8 mouse cellular contexts compared by ENCODE assay signal in genomic region chr1:59480821-59481455, GRCm38 (mm10). TPM values are rescaled to one million over a fixed set of nuclear protein-coding genes. Genes with fewer than 3 reads are reported as not detected.
A peak's percentile ranks its signal among the peaks of the same experiment; 100 is the strongest.
DNase-seq lines count a peak whose midpoint lies in the region; ATAC-seq and TF ChIP-seq lines count a peak whose summit lies in the region.

No protein-coding gene starts in this region.

- peak overlapping the region; percentile 52 for H3K27ac ChIP-seq in CH12.LX (ENCODE audit: insufficient read depth, low read depth)
- peak overlapping the region; percentile 88 for H3K27ac ChIP-seq in forebrain, embryonic 12.5 days
- peak overlapping the region; percentile 96 for H3K27ac ChIP-seq in kidney, embryonic 14.5 days (ENCODE audit: low read depth, low read length)
- H3K27ac ChIP-seq in midbrain, embryonic 14.5 days (replicated peaks; ENCODE audit: low read depth, low read length) = peak overlapping the region; percentile 58

- TF ChIP-seq CTCF in CH12.LX (conservative IDR thresholded peaks at IDR 0.05 in 1 of 2, IDR thresholded peaks at IDR 0.05 in 1 of 2; ENCODE audit: low read depth in 2 of 2, low read length in 2 of 2) = no peak

- peak overlapping the region; percentile 57 to 64 (median 58) for H3K4me3 ChIP-seq in CH12.LX (replicated peaks in 1 of 3; ENCODE audit: low read depth in 2 of 3, low read length in 2 of 3, poor library complexity in 1 of 3)
- peak overlapping the region; percentile 74 for H3K4me3 ChIP-seq in forebrain, embryonic 12.5 days (replicated peaks)
- peak overlapping the region; percentile 87 for H3K4me3 ChIP-seq in kidney, embryonic 14.5 days (ENCODE audit: low read length)
- peak overlapping the region; percentile 58 for H3K4me3 ChIP-seq in midbrain, embryonic 14.5 days (replicated peaks; ENCODE audit: low read depth, low read length)

- dilution Hi-C loops in CH12.LX (cut with MboI; ENCODE audit: extremely low pct_ligation_motif_present, extremely low pct_unique_long_range_greater_than_20kb, low sequenced_read_pairs) = no loop called here

- TF ChIP-seq EP300 in CH12.LX (IDR thresholded peaks at IDR 0.05; ENCODE audit: low read length) = no peak

- H3K4me2 ChIP-seq in CH12.LX (ENCODE audit: insufficient read depth, low read depth, poor library complexity, severe bottlenecking) = peak overlapping the region; percentile 84
- peak overlapping the region; percentile 99 for H3K4me2 ChIP-seq in forebrain, embryonic 12.5 days
- peak overlapping the region; percentile 56 for H3K4me2 ChIP-seq in kidney, embryonic 14.5 days (replicated peaks; ENCODE audit: low read depth, low read length)
- peak overlapping the region; percentile 98 for H3K4me2 ChIP-seq in midbrain, embryonic 14.5 days (ENCODE audit: low read length)

- H3K9me3 ChIP-seq in CH12.LX (replicated peaks; ENCODE audit: low read length) = peaks cover 15% of the 10 kb centered on the region
- no peaks in the 10 kb centered on the region for H3K9me3 ChIP-seq in forebrain, embryonic 12.5 days
- H3K9me3 ChIP-seq in kidney, embryonic 14.5 days (ENCODE audit: control insufficient read depth, low read length) = no peaks in the 10 kb centered on the region
- H3K9me3 ChIP-seq in midbrain, embryonic 14.5 days (ENCODE audit: control insufficient read depth, low read length) = no peaks in the 10 kb centered on the region

- 2% methylated on average over 23 of the region's 23 CpGs for WGBS in forebrain, embryonic 12.5 days
- 2% methylated on average over 23 of the region's 23 CpGs for WGBS in kidney, embryonic 14.5 days
- 2% methylated on average over 23 of the region's 23 CpGs for WGBS in midbrain, embryonic 14.5 days

- H3K36me3 ChIP-seq in CH12.LX (replicated peaks in 1 of 2; ENCODE audit: control insufficient read depth in 1 of 2, insufficient read depth in 1 of 2, low read length in 1 of 2) = peaks cover 14 to 20% of the 10 kb centered on the region in 2 experiments
- H3K36me3 ChIP-seq in forebrain, embryonic 12.5 days (replicated peaks) = no peaks in the 10 kb centered on the region
- peaks cover 9% of the 10 kb centered on the region for H3K36me3 ChIP-seq in kidney, embryonic 14.5 days (ENCODE audit: control insufficient read depth, insufficient read depth, low read length)
- no peaks in the 10 kb centered on the region for H3K36me3 ChIP-seq in midbrain, embryonic 14.5 days (ENCODE audit: control insufficient read depth, insufficient read depth, low read length)

- peaks cover 30% of the 10 kb centered on the region for H3K79me2 ChIP-seq in CH12.LX (replicated peaks; ENCODE audit: control insufficient read depth, extremely low read depth, insufficient read depth, poor library complexity, severe bottlenecking)

- TF ChIP-seq RAD21 in CH12.LX (IDR thresholded peaks at IDR 0.05; ENCODE audit: low read depth, low read length) = no peak

- ATAC-seq in forebrain, embryonic 12.5 days (ENCODE audit: low FRiP score) = no peak
- no peak for ATAC-seq in kidney, embryonic 14.5 days (ENCODE audit: low FRiP score, low TSS enrichment)
- ATAC-seq in midbrain, embryonic 14.5 days (ENCODE audit: low FRiP score, low TSS enrichment) = no peak

- H3K9ac ChIP-seq in CH12.LX (ENCODE audit: insufficient read depth, low read depth) = peak overlapping the region; percentile 75
- H3K9ac ChIP-seq in forebrain, embryonic 12.5 days = peak overlapping the region; percentile 38
- H3K9ac ChIP-seq in kidney, embryonic 14.5 days (ENCODE audit: low read depth, low read length) = peak overlapping the region; percentile 55
- H3K9ac ChIP-seq in midbrain, embryonic 14.5 days (replicated peaks; ENCODE audit: low read length) = no peak overlapping the region

- TF ChIP-seq POLR2A in CH12.LX (IDR thresholded peaks at IDR 0.05; ENCODE audit: low read depth, low read length) = no peak

- in situ Hi-C loops in CH12.LX (cut with MboI; ENCODE audit: low pct_ligation_motif_present, low pct_unique_long_range_greater_than_20kb, low sequenced_read_pairs) = no loop called here

- DNase-seq in 416B (ENCODE audit: low read depth) (peak; percentile 59), CH12.LX (ENCODE audit: extremely low read depth) (no peak)
- peak; percentile 27 for DNase-seq in midbrain, embryonic 14.5 days
- DNase-seq in layer of hippocampus, postnatal 10 days (ENCODE audit: low spot score in 2 of 2) = no peak
- DNase-seq in urinary bladder, adult 2 months (ENCODE audit: low spot score) = no peak
- no peak for DNase-seq in frontal cortex, postnatal 10 days (ENCODE audit: low spot score in 2 of 2)

- peaks cover 15 to 41% of the 10 kb centered on the region in 2 experiments for H3K4me1 ChIP-seq in CH12.LX (ENCODE audit: control insufficient read depth in 1 of 2, insufficient read depth in 2 of 2)
- peaks cover 48% of the 10 kb centered on the region for H3K4me1 ChIP-seq in forebrain, embryonic 12.5 days
- H3K4me1 ChIP-seq in kidney, embryonic 14.5 days (ENCODE audit: control insufficient read depth, insufficient read depth, low read length) = peaks cover 17% of the 10 kb centered on the region
- H3K4me1 ChIP-seq in midbrain, embryonic 14.5 days (ENCODE audit: control insufficient read depth, insufficient read depth, low read length) = peaks cover 22% of the 10 kb centered on the region

- no peaks in the 10 kb centered on the region for H3K27me3 ChIP-seq in CH12.LX (replicated peaks)
- peaks cover 62% of the 10 kb centered on the region for H3K27me3 ChIP-seq in forebrain, embryonic 12.5 days
- peaks cover 3% of the 10 kb centered on the region; the same call in 1 of the 2 replicates for H3K27me3 ChIP-seq in kidney, embryonic 14.5 days (ENCODE audit: control insufficient read depth, insufficient read depth, low read length)
- H3K27me3 ChIP-seq in midbrain, embryonic 14.5 days (ENCODE audit: control insufficient read depth, insufficient read depth, low read length) = peaks cover 18% of the 10 kb centered on the region; the same call in 1 of the 2 replicates

TF ChIP-seq in CH12.LX, 34 proteins besides CTCF, POLR2A, EP300 and RAD21:
- TF ChIP-seq CHD1 (IDR thresholded peaks at IDR 0.05; ENCODE audit: low read depth, low read length) (no peak), GABPA (IDR thresholded peaks at IDR 0.05; ENCODE audit: insufficient replicate concordance, low read depth, low read length) (no peak), SIN3A (IDR thresholded peaks at IDR 0.05; ENCODE audit: low read length) (no peak), BHLHE40 (IDR thresholded peaks at IDR 0.05; ENCODE audit: low read depth, low read length) (no peak), MAFK (IDR thresholded peaks at IDR 0.05; ENCODE audit: insufficient replicate concordance, low read length) (no peak), UBTF (IDR thresholded peaks at IDR 0.05; ENCODE audit: low read depth, low read length) (0 out of 2 replicates have a peak, but pooled peaks have one; percentile 7), ZC3H11A (IDR thresholded peaks at IDR 0.05; ENCODE audit: low read depth, low read length) (no peak), JUND (conservative IDR thresholded peaks at IDR 0.05; ENCODE audit: low read depth, low read length) (no peak), TBP (conservative IDR thresholded peaks at IDR 0.05; ENCODE audit: low read depth, low read length) (no peak), MYC (IDR thresholded peaks at IDR 0.05; ENCODE audit: low read depth, low read length) (no peak), ZNF384 (IDR thresholded peaks at IDR 0.05; ENCODE audit: low read depth, low read length) (peak; percentile 83), JUN (IDR thresholded peaks at IDR 0.05; ENCODE audit: insufficient read depth, low read depth, low read length) (no peak), USF1 (IDR thresholded peaks at IDR 0.05; ENCODE audit: low read depth, low read length) (no peak)

RNA-seq across cellular contexts. Expression of gene Fzd7, which starts 1.3 kb away (rescaled TPM):
- total RNA-seq in CH12.LX (2012; rRNA removed) = 8.2 and 10.1 TPM in 2 replicates
- 3.3 and 4.0 TPM in 2 replicates for total RNA-seq in CH12.LX (2014; rRNA removed)
- polyA plus RNA-seq in CH12.LX (2012; ENCODE audit: insufficient read length, low read depth) = 4.2 and 4.8 TPM in 2 replicates
- 8.1 and 10.9 TPM in 2 replicates for polyA plus RNA-seq in forebrain, embryonic 12.5 days (2016; fragmentation: Nextera tagmentation; extraction: Ambion mirVana)
- polyA plus RNA-seq in kidney, embryonic 14.5 days (2014; fragmentation: Nextera tagmentation; extraction: Ambion mirVana) = 20.1 and 29.2 TPM in 2 replicates
- 4.2 TPM in 2 replicates for polyA plus RNA-seq in midbrain, embryonic 14.5 days (2014; fragmentation: Nextera tagmentation; extraction: Ambion mirVana)
- 1 to 10 TPM; 5.8 to 6.5 TPM for total RNA-seq in layer of hippocampus, postnatal 10 days (2021)
- 33.0 and 44.9 TPM in 2 replicates for polyA plus RNA-seq in urinary bladder, adult 2 months (2012; rRNA removed)

RNA-seq across cellular contexts. Expression of gene Gm973, which starts 35.1 kb away (rescaled TPM):
- total RNA-seq in CH12.LX (2012; rRNA removed) = 7.6 and 8.8 TPM in 2 replicates
- total RNA-seq in CH12.LX (2014; rRNA removed) = 2.3 and 4.3 TPM in 2 replicates
- polyA plus RNA-seq in CH12.LX (2012; ENCODE audit: insufficient read length, low read depth) = 14.9 and 17.7 TPM in 2 replicates
- 1.1 and 1.3 TPM in 2 replicates for polyA plus RNA-seq in forebrain, embryonic 12.5 days (2016; fragmentation: Nextera tagmentation; extraction: Ambion mirVana)
- polyA plus RNA-seq in kidney, embryonic 14.5 days (2014; fragmentation: Nextera tagmentation; extraction: Ambion mirVana) = 0.90 and 1.4 TPM in 2 replicates
- 7.9 and 10.3 TPM in 2 replicates for polyA plus RNA-seq in midbrain, embryonic 14.5 days (2014; fragmentation: Nextera tagmentation; extraction: Ambion mirVana)
- total RNA-seq in layer of hippocampus, postnatal 10 days (2021) = 1 to 10 TPM; 7.0 to 7.9 TPM
- polyA plus RNA-seq in urinary bladder, adult 2 months (2012; rRNA removed) = 31.4 and 38.5 TPM in 2 replicates

Comparison
In these comparisons a context has a peak if more than half of its experiments do, and no peak if none do; other contexts are left out.
1. DNase-seq: peak in 416B (single experiment) and midbrain, embryonic 14.5 days (single experiment); none in CH12.LX (single experiment), layer of hippocampus, postnatal 10 days (0 of 2), urinary bladder, adult 2 months (single experiment) and frontal cortex, postnatal 10 days (0 of 2).
2. Peak in every context shown above with its lines, with median percentiles within 50 percentile points of each other: H3K27ac ChIP-seq, H3K4me2 ChIP-seq and H3K4me3 ChIP-seq.